Mouse (Mus musculus) adrenal gland, postnatal 25 days (tissue): ENCODE measurements at regions not wholly inside any gene's neighbourhood (a gene's known extent, or its start where the extent isn't known, plus 50 kb on each side); places are given as distances from the start of the nearest gene placed in this dataset.

Experiments
- DNase-seq: peaks from one replicate; pipeline ENCODE4 v3.0.0; 2021; ENCODE audit warnings: mixed read lengths

DNA sequence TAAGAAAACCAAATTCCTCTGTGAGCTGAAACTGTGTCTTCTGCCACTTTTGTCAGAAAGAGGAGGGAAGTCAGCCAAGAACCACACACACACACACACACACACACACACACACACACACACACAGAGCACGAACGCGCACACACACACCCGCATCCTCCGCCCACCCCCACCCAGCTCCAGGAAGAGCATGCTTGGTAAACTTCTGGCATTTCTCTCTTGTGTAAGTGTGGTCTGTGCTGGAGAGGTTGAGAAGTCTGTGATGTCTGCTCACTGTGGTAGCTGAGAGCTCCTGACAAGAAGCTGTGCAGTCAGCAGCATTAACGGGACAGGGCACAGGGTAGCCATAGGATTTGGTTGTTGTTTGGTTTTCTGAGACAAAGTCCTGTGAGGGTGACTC lies 120.8 kb upstream of the Topaz1 start:
- no peak for DNase-seq

DNA sequence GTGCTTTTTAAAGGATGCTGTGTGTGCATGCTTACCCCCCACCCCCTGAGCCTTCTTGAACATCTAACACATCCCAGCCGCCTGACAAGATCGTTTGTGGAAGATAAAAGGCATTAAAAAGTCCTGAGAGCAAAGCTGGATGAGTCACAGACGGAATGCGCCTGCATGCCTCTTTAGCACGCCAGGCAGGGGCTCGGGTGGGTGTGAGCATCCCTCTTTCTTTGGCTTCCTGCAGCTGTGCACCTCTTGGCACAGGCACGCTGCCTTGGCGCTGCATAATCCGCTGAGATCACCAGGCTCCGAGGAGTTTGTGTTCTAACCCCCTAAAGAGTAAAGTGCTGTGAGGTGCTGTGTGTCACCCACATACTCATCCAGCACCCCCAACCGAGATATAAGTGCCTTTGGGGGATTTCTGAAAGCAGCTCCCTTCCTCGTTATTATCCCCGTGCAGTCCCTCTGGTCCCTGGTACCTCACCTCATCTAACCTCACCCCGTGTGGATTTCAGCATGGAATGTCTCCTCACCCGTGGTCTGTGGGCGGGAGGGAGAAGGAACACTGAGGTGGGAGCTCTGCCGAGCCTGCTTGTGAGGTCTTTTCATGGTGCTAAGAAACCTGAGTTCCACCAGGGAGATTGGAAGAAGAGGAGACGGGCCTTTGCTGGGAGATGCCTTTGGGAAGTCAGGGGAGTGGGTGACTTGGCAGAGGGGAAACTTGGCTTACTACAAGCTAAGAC lies 117.8 kb upstream of the Topaz1 start:
- no peak for DNase-seq

DNA sequence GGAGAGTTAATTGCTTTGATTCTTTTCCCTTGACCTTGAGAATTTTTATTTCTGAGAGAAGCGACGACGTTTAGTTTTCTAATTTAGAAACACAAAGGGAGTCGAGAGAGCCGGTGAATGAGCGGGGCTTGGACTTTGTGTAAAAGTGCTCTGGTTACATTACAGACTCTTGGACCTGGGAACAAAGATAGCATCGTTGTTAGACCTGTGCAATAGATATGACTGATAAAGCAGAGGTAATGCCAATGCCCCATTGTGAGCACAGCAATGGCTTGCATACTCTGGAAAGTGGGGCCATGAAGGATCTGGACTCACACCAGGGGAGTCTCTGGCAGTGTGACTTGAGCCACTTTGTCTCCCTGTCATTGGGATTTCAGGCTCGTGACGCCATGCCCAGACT lies 115.4 kb upstream of the Topaz1 start:
- DNase-seq = no peak

DNA sequence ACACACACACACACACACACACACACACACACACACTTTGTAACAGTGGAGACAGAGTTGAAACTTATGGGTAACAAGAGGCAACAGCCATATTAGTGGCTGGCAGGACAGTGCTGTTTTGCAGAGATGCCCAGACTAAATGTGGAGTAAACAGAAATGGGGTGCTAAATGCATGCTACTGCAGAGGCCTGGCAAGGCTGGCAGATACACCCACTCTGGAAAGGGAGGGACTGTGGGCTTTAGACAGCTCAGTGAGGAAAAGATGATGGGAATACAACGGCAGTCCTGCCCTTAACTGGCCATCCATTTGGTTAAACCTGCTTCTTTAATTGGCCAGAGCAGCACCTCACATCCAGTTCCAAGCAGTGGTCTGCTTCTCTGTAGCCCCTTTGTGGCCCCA lies 113.7 kb upstream of the Topaz1 start:
- no peak for DNase-seq

DNA sequence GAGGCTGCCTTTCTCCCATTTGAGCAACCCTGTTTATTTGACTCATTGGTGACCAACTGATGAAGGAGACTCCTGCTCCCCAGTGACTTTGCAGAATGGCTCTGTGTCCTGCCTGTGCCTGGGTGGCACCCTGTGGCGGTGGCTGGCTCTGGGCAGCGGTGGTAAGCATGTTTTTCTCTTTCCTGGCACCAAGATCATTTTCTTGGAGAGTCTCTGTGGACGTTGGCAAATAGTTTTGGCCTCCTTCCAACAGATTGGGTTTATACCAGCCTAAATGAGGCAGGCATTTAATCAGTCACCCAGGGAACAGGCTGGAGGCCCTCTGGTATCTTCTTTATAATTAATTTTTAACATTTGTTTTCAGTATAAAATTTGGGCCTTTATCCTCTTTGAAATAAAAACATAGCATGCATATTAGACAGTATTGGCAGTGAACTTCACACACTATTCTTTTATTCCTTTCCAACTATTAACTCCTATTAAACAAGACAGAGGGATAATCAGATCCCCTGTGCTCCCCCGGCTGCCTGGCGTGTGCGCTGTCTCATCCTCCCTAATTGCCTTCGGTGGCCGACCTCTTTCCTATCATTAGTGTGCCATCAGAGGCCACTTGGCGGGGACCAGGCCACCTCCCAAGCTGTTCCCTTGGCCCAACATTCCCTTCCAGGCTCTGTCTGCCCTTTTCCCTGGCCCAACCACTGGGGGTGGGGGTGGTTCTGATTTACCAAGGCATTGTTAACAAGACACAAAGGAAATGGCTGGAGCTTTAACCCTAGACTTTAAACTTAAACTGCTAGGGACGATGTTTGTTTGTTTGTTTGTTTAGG lies 111.8 kb upstream of the Topaz1 start:
- peak; percentile 24 for DNase-seq

DNA sequence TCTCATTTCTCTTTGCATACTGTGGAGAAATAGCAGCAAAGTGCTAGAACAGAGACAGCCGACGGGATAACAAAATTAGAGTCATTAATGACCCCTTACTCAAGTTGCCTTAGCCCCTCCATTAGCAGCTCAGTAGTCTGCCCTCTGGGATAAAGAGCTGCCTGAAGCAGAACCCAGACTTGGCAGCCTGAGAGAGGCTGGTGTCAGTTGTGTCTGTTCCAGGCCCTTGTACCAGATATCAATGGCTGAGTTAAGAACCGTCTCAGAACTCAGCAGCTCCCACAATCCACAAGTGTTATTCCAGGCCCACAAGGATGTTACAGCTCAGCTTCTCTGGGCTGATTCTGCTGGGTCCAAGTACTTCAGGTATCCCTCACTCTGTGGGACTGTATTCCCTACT lies 109.6 kb upstream of the Topaz1 start:
- no peak for DNase-seq

DNA sequence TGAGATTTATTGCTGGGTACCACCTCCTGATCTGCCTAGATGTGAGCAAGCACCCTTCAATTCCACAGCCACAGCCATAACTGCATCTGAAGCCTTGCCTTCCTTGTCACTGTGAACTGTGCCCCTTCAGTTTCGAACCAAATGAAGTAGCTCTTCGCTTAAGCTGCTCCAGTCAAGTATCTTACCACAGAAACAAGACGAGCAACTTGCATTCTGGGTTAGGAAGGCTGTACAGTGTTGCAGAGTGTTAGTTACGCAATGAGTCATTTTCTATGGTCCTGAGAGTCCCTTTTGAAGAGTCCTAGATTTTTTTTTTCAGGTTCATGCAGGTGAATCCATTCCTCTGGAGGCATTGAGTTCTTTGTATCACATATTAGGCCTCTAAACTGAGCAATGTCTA lies 107.9 kb upstream of the Topaz1 start:
- DNase-seq = no peak

DNA sequence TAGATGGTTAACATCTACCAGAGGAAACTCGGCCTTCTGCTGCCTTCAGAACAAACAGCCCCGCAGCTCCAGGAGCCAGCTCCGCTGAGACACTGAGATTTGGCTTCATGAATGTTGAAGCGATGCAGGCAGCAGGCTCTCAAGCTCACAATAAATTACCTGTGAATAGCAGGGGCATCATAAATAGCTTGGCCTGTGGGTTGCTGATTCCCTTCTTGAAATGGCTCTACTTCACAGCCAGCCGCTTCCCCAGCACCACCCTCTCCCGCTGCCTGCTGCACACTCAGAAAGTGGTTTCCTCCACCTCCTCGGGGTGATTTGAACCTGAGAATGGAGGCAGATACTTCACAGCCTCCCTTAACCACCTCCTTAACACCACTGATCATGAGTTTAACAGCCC lies 104.2 kb upstream of the Topaz1 start:
- DNase-seq = no peak

DNA sequence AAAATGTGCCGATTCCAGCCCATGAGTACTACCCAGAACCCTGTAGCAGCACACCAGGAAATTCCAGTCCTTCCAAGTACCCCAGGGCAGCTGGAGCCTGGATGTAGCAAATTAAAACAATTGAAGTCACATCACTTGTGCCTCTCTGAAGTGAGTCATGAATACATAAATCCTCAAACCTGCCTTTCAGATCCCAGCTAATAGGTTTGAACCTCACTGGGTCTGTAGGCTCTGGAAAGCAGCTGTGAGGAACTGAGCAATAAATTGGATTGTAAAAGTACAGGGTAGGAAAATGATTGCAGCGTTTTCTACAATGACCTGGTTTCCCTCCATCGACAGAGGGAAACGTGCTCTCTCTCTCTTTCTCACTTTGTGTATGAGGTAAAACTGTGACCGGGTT lies 101.6 kb upstream of the Topaz1 start:
- DNase-seq = no peak

DNA sequence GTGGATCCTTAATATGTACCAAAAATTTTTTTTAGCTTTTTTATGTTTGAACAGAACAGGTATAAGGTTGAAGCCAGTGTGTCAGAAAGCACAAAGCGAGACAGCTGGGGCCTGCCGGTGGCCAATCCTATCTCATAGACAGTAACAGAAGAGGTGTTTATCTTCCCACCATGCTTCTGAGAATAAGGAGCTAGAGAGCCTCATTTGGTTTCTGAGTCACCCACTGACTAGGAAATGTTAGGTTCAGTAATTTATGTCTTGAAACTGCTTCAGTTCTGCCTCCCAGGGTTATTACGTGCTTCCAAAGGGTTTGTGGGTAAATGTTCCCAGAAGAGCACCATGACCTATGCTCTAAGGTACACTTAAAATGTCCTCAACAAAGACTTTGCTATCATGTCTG lies 96.3 kb upstream of the Topaz1 start:
- DNase-seq = no peak

DNA sequence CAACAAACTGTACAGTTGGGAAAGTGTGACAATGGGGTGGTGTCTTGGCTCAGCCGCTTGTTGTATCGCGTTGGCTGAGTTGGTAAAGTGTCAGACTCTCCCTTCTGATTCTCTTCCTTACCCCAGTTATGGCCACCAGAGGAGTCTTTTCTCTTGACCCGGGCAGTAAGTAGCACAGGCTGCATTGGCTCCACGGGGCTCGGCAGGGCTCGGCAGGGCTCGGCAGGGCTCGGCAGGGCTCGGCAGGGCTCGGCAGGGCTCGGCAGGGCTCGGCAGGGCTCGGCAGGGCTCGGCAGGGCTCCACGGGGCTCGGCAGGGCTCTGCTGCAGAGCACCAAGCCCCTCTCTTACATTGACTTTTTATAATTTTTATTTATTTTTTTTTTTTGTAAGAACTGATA lies 91.6 kb upstream of the Topaz1 start:
- peak; percentile 77 for DNase-seq

DNA sequence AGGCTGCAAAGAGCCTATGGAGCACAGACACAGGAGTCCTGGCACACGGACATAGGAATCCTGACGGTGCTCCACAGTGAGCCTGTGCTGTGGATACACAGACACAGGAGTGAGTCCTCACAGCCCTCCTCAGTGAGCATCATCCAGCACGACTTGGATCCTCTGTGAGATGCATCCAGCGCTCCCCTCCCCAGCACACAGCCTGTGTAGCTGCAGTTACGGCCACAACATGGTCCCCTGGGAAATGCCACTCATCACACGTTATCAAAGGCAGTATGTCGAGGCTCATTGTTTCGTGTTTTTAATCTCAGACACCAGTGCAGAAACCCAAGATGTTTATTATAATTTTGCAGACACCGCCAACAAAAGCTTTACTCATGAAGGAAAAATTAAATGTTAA lies 87.1 kb upstream of the Topaz1 start:
- DNase-seq = no peak

DNA sequence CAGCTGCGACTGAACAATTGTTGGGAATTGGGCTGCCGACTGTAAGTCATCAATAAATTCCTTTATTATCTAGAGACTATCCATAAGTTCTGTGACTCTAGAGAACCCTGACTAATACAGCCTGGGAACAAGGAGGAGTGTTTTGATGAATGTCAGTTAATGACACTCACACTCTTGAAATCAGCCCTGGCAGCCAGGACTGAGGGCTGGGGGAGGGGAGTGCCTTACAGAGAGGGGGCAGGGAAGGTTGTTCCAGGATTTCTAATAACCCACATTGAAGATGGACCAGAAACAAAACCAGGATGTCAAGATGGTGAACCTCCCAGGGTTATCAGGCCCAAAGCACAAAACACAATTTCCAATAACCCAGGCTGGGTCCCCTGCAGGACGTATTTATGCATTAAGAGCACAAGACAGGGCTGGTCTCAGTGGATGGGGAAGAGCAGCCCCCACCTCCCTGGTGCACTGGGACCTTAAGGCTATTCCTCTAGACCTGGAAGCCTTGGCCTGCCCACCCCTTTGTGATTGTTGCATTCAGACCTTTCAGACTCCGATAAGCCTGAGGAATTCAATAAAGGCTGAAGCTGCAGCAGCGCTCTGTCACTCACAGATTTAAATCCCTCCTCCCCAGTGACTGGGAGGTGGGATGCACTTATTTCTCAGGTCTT lies 80.0 kb upstream of the Topaz1 start:
- no peak for DNase-seq

DNA sequence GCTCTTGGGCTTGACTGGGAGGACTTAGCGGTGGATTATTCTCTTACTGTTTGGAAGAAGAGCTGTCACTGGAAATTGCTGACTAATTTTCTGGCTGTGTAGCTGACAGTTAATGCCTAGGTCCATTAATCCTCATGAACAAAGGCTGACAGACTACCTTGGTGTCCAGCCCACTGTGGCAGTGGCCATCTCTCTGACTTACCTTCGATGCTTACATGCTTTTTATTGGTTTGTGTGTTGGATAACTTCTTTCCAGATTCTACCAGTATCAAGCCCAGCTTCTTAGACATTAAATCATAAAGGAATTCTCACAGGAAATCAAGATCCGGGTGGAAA lies 79.5 kb upstream of the Topaz1 start:
- DNase-seq = no peak

DNA sequence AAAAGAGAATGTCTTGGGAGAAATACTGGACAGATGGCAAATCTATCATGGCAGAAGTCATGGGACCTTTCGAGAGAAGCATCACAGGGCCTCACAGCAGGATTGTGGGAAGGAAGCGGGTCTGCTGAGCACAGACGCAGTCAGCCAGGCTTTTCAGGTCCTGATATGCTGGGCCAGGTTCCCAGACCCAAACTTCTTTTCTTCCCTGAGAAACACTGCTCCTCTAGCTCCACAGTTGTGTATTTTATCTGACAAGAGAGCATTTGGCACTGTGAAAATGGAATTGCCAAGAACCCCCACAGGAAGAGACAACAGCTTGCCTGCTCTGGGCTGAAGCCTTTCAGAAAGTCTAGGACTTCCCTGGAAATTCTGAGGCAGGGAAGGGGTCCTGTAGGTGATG lies 73.4 kb upstream of the Topaz1 start:
- DNase-seq = no peak

DNA sequence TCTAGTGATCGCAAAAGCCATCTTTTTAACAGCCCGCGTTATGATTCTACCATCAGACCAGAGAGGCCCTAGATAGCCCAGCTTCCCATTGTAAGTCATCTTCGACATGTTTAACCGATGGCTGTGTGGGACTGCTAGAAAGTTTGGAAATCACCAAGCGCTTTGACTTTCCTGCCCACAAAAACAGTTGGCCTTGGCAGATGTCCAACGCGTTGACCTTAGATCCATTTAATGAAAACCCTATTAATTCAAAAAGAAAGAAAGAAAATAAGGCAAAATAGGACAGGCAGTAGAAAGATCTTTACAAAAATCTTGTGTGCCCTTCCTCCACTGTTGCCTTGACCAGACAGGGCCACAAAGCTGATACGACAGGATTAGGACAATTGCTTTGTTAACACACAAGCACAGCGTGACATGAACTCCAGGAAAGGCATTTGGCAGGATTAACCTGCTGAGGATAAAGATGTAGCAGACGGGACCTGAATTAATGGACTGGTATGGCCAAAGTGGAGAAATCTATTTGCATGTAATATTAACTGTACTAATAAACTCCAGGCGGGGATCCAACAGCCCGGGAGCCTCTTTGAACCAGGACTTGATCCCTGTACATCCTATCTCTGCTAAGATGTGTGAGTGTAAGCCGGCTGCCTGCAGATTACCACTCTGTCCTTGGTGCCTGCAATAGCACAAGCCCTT lies 69.0 kb upstream of the Topaz1 start:
- DNase-seq = peak; percentile 51

DNA sequence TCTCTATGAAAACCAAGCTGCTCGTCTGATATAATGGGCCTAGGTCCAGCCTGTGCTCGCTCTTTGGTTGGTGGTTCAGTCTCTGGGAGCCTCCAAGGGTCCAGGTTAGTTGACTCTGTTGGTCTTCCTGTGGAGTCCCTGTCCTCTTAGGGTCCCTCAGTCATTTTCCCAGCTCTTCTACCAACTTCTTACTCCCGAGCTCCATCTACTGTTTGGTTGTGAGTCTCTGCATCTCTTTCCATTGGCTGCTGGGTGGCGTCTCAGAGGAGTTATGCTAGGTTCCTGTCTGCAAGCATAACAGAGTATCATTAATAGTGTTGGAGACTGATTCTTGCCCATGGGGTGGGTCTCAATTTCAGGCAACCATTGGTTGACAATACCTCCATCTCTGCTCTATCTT lies 60.0 kb upstream of the Topaz1 start:
- no peak for DNase-seq

DNA sequence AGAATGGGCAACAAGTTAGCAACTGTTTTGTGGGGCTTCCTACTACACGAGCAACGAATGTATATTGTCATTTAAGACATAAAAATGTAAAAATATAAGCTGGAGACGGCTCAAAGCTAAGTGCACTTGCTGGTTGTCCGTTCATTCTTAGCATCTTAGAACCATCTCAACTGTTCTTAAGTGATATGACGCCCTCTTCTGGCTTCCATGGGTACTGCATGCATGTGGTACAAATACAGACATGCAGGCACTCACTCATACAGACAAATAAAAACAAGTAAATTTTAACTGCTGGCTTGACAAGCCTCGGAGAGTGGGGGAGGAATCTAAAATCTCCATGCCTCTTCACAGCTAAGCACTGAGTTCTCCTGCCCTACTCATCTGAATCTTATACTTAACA lies 55.3 kb upstream of the Topaz1 start:
- DNase-seq = no peak

DNA sequence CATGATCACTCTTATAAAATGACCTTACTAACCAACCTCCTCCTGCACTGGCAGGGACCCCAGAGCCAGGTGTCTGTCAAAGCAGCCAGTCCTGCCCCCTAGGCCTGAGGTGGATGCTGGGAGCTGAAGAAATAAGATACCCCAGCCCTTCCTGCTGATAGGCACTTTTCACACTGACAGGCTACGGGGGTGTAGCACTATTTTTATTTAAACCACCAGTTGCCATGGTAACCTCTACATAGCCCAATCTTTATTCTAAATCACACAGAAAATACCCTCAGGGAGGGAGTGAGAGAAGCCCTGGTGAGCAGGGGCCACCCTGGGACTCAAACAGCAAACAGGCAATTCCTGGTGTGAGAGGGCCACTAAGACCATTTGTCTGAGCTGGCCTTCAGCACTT lies 51.4 kb upstream of the Topaz1 start:
- no peak for DNase-seq
